Mouse (Mus musculus): ENCODE measurements around the gene Mbd4.
A peak's percentile ranks its signal among the peaks of the same experiment; 100 is the strongest.
"Not testable (repeated sequence)": the region's sequence is repeated elsewhere in the genome, so short reads cannot be mapped to it uniquely, and the experiment has no call there.

The Mbd4 gene

GRCm38 (mm10) chr6:115853091-115853813, at the start of gene Mbd4, which contains the start of gene Ift122:
Gene Mbd4, minus strand, starts transcription at chr6:115853371.
Gene Ift122, plus strand, starts transcription at chr6:115853470.
- DNase-seq (ENCODE audit: low spot score): peak; percentile 99

GRCm38 (mm10) chr6:115902545-115902944, 49.4 kb upstream of the Mbd4 start:
- no peak for DNase-seq (ENCODE audit: low spot score)

GRCm38 (mm10) chr6:115901489-115901931, 48.3 kb upstream of the Mbd4 start:
- no peak for DNase-seq (ENCODE audit: low spot score)

- DNase-seq (ENCODE audit: low spot score): peak; percentile 36
Observed at GRCm38 (mm10) chr6:115901062-115901461, 47.9 kb upstream of the Mbd4 start.

GRCm38 (mm10) chr6:115897926-115898520, 44.9 kb upstream of the Mbd4 start:
- DNase-seq (ENCODE audit: low spot score): no peak

- DNase-seq (ENCODE audit: low spot score): no peak
Observed at GRCm38 (mm10) chr6:115897117-115897516, 43.9 kb upstream of the Mbd4 start.

- no peak for DNase-seq (ENCODE audit: low spot score)
Observed at GRCm38 (mm10) chr6:115896346-115896745, 43.2 kb upstream of the Mbd4 start.

- DNase-seq (ENCODE audit: low spot score): no peak
Observed at GRCm38 (mm10) chr6:115892363-115892762, 39.2 kb upstream of the Mbd4 start.

GRCm38 (mm10) chr6:115891497-115892061, 38.4 kb upstream of the Mbd4 start:
- no peak for DNase-seq (ENCODE audit: low spot score)

- no peak for DNase-seq (ENCODE audit: low spot score)
Observed at GRCm38 (mm10) chr6:115891061-115891460, 37.9 kb upstream of the Mbd4 start.

GRCm38 (mm10) chr6:115890601-115891000, 37.4 kb upstream of the Mbd4 start:
- DNase-seq (ENCODE audit: low spot score): no peak

GRCm38 (mm10) chr6:115888296-115888695, 35.1 kb upstream of the Mbd4 start:
- DNase-seq (ENCODE audit: low spot score): no peak

GRCm38 (mm10) chr6:115886894-115887293, 33.7 kb upstream of the Mbd4 start:
- no peak for DNase-seq (ENCODE audit: low spot score)

GRCm38 (mm10) chr6:115884018-115884417, 30.8 kb upstream of the Mbd4 start:
- DNase-seq (ENCODE audit: low spot score): no peak

GRCm38 (mm10) chr6:115880751-115881150, 27.6 kb upstream of the Mbd4 start:
- DNase-seq (ENCODE audit: low spot score): no peak

GRCm38 (mm10) chr6:115879736-115880135, 26.6 kb upstream of the Mbd4 start:
- DNase-seq (ENCODE audit: low spot score): no peak

GRCm38 (mm10) chr6:115878694-115879093, 25.5 kb upstream of the Mbd4 start:
- DNase-seq (ENCODE audit: low spot score): no peak

GRCm38 (mm10) chr6:115877239-115877638, 24.1 kb upstream of the Mbd4 start:
- no peak for DNase-seq (ENCODE audit: low spot score)

GRCm38 (mm10) chr6:115871318-115871717, 18.1 kb upstream of the Mbd4 start:
- DNase-seq (ENCODE audit: low spot score): not testable (repeated sequence)

- not testable (repeated sequence) for DNase-seq (ENCODE audit: low spot score)
Observed at GRCm38 (mm10) chr6:115867157-115867556, 14.0 kb upstream of the Mbd4 start.

GRCm38 (mm10) chr6:115865246-115865645, 12.1 kb upstream of the Mbd4 start:
- DNase-seq (ENCODE audit: low spot score): no peak

- no peak for DNase-seq (ENCODE audit: low spot score)
Observed at GRCm38 (mm10) chr6:115863340-115863841, 10.2 kb upstream of the Mbd4 start.

- DNase-seq (ENCODE audit: low spot score): peak; percentile 21
Observed at GRCm38 (mm10) chr6:115860027-115860556, 6.9 kb upstream of the Mbd4 start.

Measured in testis, postnatal 14 days (tissue).